Mouse (Mus musculus): ENCODE data around the gene Rabggtb. TPM values are rescaled to one million over a fixed set of nuclear protein-coding genes. Genes with fewer than 3 reads are reported as not detected.

Gene Rabggtb
- total RNA-seq (2017), result 135 and 147 TPM in 2 replicates

GRCm38 (mm10) chr3:153912546-153913509 is at the start of gene Rabggtb:
Gene Rabggtb, minus strand, starts transcription at chr3:153913009.
- peak; percentile 93 for ATAC-seq (replicated peaks; ENCODE audit: low read depth, poor library complexity, severe bottlenecking)

GRCm38 (mm10) chr3:153961632-153962389 is 49.0 kb upstream of the Rabggtb start:
- ATAC-seq (replicated peaks; ENCODE audit: low read depth, poor library complexity, severe bottlenecking), result peak; percentile 83

GRCm38 (mm10) chr3:153960884-153961283 is 48.1 kb upstream of the Rabggtb start:
- no peak for ATAC-seq (replicated peaks; ENCODE audit: low read depth, poor library complexity, severe bottlenecking)

GRCm38 (mm10) chr3:153959731-153960207 is 47.0 kb upstream of the Rabggtb start:
- ATAC-seq (replicated peaks; ENCODE audit: low read depth, poor library complexity, severe bottlenecking), result no peak

- ATAC-seq (replicated peaks; ENCODE audit: low read depth, poor library complexity, severe bottlenecking), result peak; percentile 73
Observed at GRCm38 (mm10) chr3:153959035-153959730, 46.4 kb upstream of the Rabggtb start.

GRCm38 (mm10) chr3:153957916-153958315 is 45.1 kb upstream of the Rabggtb start:
- no peak for ATAC-seq (replicated peaks; ENCODE audit: low read depth, poor library complexity, severe bottlenecking)

- no peak for ATAC-seq (replicated peaks; ENCODE audit: low read depth, poor library complexity, severe bottlenecking)
Observed at GRCm38 (mm10) chr3:153948176-153948575, 35.4 kb upstream of the Rabggtb start.

- no peak for ATAC-seq (replicated peaks; ENCODE audit: low read depth, poor library complexity, severe bottlenecking)
Observed at GRCm38 (mm10) chr3:153947271-153947670, 34.5 kb upstream of the Rabggtb start.

- peak; percentile 92 for ATAC-seq (replicated peaks; ENCODE audit: low read depth, poor library complexity, severe bottlenecking)
Observed at GRCm38 (mm10) chr3:153944335-153944990, 31.7 kb upstream of the Rabggtb start, which contains the start of gene Acadm. Gene Acadm, minus strand, starts transcription at chr3:153944632.

DNA sequence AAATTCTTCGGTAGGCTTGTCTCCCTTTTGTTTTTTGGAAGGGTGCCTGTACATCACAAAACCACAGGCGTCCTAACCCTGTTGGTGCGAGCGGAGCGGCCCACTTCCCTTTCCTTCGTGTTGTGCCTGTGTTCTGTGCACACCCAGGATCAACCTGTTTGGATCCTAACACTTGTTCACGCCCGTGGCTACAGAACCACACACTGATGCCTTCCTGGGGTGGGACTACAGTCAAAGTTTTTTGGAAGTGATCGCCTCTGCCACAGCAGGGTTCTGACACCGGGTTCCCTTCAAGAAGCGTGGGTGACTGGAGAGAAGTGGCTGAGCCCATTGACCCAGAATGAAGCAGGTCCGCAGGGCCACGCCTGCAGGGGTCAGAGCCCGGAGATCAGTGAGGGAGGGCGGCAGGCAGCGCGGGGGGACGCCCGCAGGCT is 31.1 kb upstream of the Rabggtb start:
- ATAC-seq (replicated peaks; ENCODE audit: low read depth, poor library complexity, severe bottlenecking), result peak; percentile 57

DNA sequence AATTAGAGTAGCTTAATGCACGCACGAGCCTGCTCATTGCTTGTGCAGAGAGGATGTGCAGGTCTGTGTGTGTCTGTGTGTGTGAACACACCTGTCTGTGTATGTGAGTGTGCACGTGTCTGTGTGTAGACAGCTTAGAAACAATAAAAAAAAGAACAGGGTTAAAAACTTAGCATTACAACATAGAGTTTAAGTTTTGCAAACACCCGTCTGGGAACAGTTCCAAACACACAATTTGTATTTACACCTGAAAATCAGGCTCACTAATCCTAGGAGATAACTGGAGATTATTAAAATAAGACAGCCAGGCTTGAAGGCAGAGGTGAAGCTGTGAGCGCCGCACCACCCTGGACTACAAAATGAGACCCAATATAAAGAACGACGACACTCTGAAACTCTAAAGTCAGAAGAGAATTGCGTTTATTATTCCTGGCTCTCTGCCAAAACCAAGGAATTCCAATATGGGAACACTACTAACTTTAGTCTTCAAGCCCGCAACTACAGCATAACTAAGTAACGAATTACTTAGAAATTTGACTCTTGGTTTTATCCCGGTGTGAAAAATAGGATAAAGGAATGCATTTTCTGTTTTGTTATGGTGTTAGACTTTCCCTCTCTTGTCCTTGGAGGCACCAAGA is 30.3 kb upstream of the Rabggtb start:
- no peak for ATAC-seq (replicated peaks; ENCODE audit: low read depth, poor library complexity, severe bottlenecking)

- no peak for ATAC-seq (replicated peaks; ENCODE audit: low read depth, poor library complexity, severe bottlenecking)
Observed at GRCm38 (mm10) chr3:153941613-153942012, 28.8 kb upstream of the Rabggtb start.

DNA sequence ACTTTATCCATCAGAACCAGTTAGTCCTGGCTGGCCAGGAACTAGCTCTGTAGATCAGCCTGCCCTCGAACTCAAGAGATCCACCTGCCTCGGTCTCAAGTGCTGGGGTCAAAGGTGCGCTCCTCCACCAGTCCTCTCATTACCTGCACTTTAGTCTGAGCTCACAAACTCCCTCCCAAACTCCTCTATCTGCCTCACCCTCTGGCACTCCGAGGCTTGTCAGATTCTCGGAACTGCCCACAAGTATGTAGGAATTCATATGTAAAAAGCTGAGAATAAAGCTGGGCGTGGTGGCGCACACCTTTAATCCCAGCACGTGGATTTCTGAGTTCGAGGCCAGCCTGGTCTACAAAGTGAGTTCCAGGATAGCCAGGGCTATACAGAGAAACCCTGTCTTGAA is 27.7 kb upstream of the Rabggtb start:
- ATAC-seq (replicated peaks; ENCODE audit: low read depth, poor library complexity, severe bottlenecking), result no peak

DNA sequence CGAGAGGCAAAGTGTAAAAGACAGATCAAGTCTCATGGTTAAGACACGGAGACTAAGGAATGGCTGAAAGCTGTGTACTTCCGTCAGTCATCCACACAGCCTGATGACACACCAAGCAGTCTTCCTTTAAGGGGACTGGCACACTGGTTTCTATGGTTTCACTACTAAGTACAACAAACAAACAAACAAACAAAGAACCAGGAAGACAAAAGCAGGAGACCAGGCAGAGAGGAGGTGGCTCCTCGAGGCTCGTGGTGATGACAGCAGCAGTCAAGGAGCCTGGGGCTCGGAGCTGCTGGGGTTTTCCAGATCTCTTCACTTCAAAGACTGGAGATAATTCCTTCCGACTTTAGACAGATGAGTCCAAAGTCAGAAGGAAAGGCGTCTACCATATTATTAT is 27.2 kb upstream of the Rabggtb start:
- no peak for ATAC-seq (replicated peaks; ENCODE audit: low read depth, poor library complexity, severe bottlenecking)

DNA sequence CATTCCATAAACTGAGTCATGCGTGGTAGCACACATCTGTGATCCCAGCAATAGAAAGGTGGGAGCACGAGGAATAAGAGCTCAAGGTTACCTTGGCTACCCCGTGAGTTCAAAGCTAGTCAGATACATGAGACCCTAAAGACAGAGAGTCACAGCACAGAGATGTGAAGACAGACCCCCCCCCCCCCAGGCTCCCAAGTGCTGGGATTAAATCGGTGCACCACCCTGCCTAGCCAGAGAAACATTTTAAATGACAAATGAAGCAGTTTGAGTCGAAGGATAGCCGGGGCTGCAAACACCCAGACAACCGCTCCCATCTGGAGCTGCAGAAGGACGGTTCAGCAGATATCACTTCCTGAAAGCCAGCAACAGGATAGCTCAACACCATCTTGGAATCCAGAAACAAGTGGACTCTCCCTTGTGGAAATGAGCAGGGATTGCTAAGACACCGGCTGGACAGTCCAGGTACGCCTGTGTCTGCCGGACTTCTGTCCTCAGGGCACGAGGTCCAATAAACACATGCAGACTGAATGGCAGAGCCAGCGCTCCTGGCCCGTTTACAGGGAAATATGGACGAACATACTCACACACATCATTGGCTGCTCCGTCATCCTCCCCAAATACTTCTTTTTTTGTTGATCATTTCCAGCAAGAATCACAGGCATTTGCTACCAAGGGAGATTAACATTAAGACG is 24.5 kb upstream of the Rabggtb start:
- ATAC-seq (replicated peaks; ENCODE audit: low read depth, poor library complexity, severe bottlenecking), result no peak

- no peak for ATAC-seq (replicated peaks; ENCODE audit: low read depth, poor library complexity, severe bottlenecking)
Observed at GRCm38 (mm10) chr3:153935878-153936277, 23.1 kb upstream of the Rabggtb start.

- no peak for ATAC-seq (replicated peaks; ENCODE audit: low read depth, poor library complexity, severe bottlenecking)
Observed at GRCm38 (mm10) chr3:153932461-153932860, 19.7 kb upstream of the Rabggtb start.

DNA sequence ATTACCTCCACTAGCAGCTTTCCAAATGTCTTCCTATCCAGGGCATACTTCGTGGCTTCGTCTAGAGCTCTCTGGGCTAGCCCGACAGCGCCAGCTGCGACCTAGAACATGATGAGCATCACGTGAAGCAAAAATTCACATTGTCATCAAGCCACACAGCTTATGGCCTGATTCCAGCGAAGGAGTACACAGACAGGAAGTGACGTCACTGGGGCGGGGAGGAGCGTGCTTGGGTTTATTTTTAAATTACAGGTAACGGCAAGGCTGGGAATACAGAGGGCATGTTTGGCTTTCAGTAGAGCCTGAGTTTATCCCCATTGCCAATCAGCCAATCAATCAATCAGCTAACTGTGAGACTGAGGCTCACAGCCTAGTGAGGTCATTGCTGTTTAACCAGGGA is 16.7 kb upstream of the Rabggtb start:
- ATAC-seq (replicated peaks; ENCODE audit: low read depth, poor library complexity, severe bottlenecking), result peak; percentile 60

DNA sequence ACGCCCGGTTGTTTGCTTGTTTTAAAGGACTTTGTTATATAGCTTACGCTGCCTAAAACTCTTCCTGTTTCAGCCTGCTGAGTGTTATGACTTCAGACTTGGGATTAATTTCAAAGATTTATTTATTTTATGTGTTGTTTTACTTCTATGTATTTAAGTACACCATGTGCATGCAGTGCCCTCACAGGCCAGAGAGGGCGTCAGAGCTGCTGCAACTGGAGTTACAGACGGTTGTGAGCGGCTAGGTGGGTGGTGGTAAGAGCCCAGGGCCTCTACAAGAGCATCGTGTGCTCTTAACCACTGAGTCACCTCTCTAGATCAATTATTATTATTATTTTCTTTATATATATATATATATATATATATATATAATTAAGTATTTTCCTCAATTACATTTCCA is 13.5 kb upstream of the Rabggtb start:
- no peak for ATAC-seq (replicated peaks; ENCODE audit: low read depth, poor library complexity, severe bottlenecking)

All from common myeloid progenitor, adult 5-6 weeks (primary cell).